In genomic region chr2:166521461-166521860, GRCm38 (mm10) we compare ENCODE assay signal across 17 mouse cellular contexts.
DNase-seq lines count a peak whose midpoint lies in the region; ATAC-seq lines count a peak whose summit lies in the region.
"Had no signal": no experiment of that assay in that cellular context is flagged by ENCODE, and none has a peak within 500 bp of the region (broad histone marks: within the 10 kb centered on the region; RNA-seq: fewer than 3 reads in every experiment).

No protein-coding gene starts in this region.

- H3K4me3 ChIP-seq in forebrain, embryonic 10.5 days = no peak overlapping the region
- no peak overlapping the region for H3K4me3 ChIP-seq in forebrain, embryonic 15.5 days
- no peak overlapping the region for H3K4me3 ChIP-seq in heart, embryonic 13.5 days
- H3K4me3 ChIP-seq in lung, embryonic 15.5 days = no peak overlapping the region
- no peak overlapping the region for H3K4me3 ChIP-seq in stomach, embryonic 16.5 days (replicated peaks; ENCODE audit: low read length)
- H3K4me3 ChIP-seq: embryonic facial prominence, embryonic 15.5 days; stomach, embryonic 15.5 days had no signal

- intact Hi-C loops in heart, postnatal 25 days (cut with DNase I) = no loop called here

- no peaks in the 10 kb centered on the region for H3K9me3 ChIP-seq in forebrain, embryonic 10.5 days
- no peaks in the 10 kb centered on the region for H3K9me3 ChIP-seq in forebrain, embryonic 15.5 days
- no peaks in the 10 kb centered on the region for H3K9me3 ChIP-seq in heart, embryonic 13.5 days
- H3K9me3 ChIP-seq in lung, embryonic 15.5 days = no peaks in the 10 kb centered on the region
- H3K9me3 ChIP-seq in stomach, embryonic 16.5 days (replicated peaks; ENCODE audit: control insufficient read depth, low read length) = no peaks in the 10 kb centered on the region
- H3K9me3 ChIP-seq: embryonic facial prominence, embryonic 15.5 days; stomach, embryonic 15.5 days had no signal

- H3K9ac ChIP-seq in forebrain, embryonic 15.5 days (replicated peaks) = no peak overlapping the region
- no peak overlapping the region for H3K9ac ChIP-seq in heart, embryonic 13.5 days
- no peak overlapping the region for H3K9ac ChIP-seq in lung, embryonic 15.5 days
- no peak overlapping the region for H3K9ac ChIP-seq in stomach, embryonic 16.5 days (ENCODE audit: low read length)
- H3K9ac ChIP-seq: embryonic facial prominence, embryonic 15.5 days; lung, embryonic 14.5 days; stomach, embryonic 15.5 days had no signal

- 91% methylated on average over 5 of the region's 5 CpGs for WGBS in forebrain, embryonic 10.5 days
- WGBS in forebrain, embryonic 15.5 days = 95% methylated on average over 5 of the region's 5 CpGs
- 86% methylated on average over 5 of the region's 5 CpGs for WGBS in heart, embryonic 13.5 days
- 91% methylated on average over 5 of the region's 5 CpGs for WGBS in lung, embryonic 15.5 days
- WGBS in stomach, embryonic 16.5 days = 88% methylated on average over 5 of the region's 5 CpGs

- H3K4me1 ChIP-seq in forebrain, embryonic 10.5 days = peaks cover 67% of the 10 kb centered on the region
- peaks cover 27% of the 10 kb centered on the region for H3K4me1 ChIP-seq in forebrain, embryonic 15.5 days
- H3K4me1 ChIP-seq in heart, embryonic 13.5 days = peaks cover 62% of the 10 kb centered on the region
- peaks cover 27% of the 10 kb centered on the region for H3K4me1 ChIP-seq in lung, embryonic 15.5 days
- H3K4me1 ChIP-seq in stomach, embryonic 16.5 days (ENCODE audit: control insufficient read depth, insufficient read depth, low read length) = peaks cover 36% of the 10 kb centered on the region

- no peak for ATAC-seq in forebrain, embryonic 15.5 days (replicated peaks)
- ATAC-seq in heart, embryonic 13.5 days (ENCODE audit: extremely low read depth, insufficient number of reproducible peaks, low FRiP score, low TSS enrichment) = no peak
- ATAC-seq in lung, embryonic 15.5 days (ENCODE audit: borderline replicate concordance, extremely low read depth, low FRiP score, low TSS enrichment) = no peak
- ATAC-seq in stomach, embryonic 16.5 days (ENCODE audit: insufficient read depth, low FRiP score) = no peak
- ATAC-seq: intestine, postnatal 0 days had no signal

- no peaks in the 10 kb centered on the region for H3K36me3 ChIP-seq in forebrain, embryonic 10.5 days (replicated peaks)
- H3K36me3 ChIP-seq in forebrain, embryonic 15.5 days = no peaks in the 10 kb centered on the region
- no peaks in the 10 kb centered on the region for H3K36me3 ChIP-seq in heart, embryonic 13.5 days
- H3K36me3 ChIP-seq in lung, embryonic 15.5 days = no peaks in the 10 kb centered on the region
- H3K36me3 ChIP-seq in stomach, embryonic 16.5 days (ENCODE audit: control insufficient read depth, insufficient read depth, low read length) = no peaks in the 10 kb centered on the region
- H3K36me3 ChIP-seq: embryonic facial prominence, embryonic 15.5 days; stomach, embryonic 15.5 days had no signal

- DNase-seq in forebrain, embryonic 10.5 days (ENCODE audit: extremely low spot score, low spot score) = no peak
- no peak for DNase-seq in heart, postnatal 25 days (ENCODE audit: low spot score)
- DNase-seq in lung, adult 18-20 months = no peak
- no peak for DNase-seq in urinary bladder, postnatal 10 days (ENCODE audit: low spot score)
- DNase-seq: layer of hippocampus, postnatal 36 days; right cerebral cortex, adult 18-20 months had no signal

- H3K27ac ChIP-seq in forebrain, embryonic 10.5 days = 0 out of 2 replicates have a peak overlapping the region, but pooled peaks have one; percentile 35
- H3K27ac ChIP-seq in forebrain, embryonic 15.5 days (replicated peaks) = no peak overlapping the region
- H3K27ac ChIP-seq in heart, embryonic 13.5 days (replicated peaks) = peak overlapping the region; percentile 92
- H3K27ac ChIP-seq in lung, embryonic 15.5 days = 0 out of 2 replicates have a peak overlapping the region, but pooled peaks have one; percentile 68
- H3K27ac ChIP-seq in stomach, embryonic 16.5 days (ENCODE audit: low read length) = peak overlapping the region; percentile 80
- H3K27ac ChIP-seq: embryonic facial prominence, embryonic 15.5 days; kidney, postnatal 0 days; macrophage had no signal

- peaks cover 34% of the 10 kb centered on the region for H3K27me3 ChIP-seq in forebrain, embryonic 10.5 days (ENCODE audit: poor library complexity, severe bottlenecking)
- H3K27me3 ChIP-seq in forebrain, embryonic 15.5 days = peaks cover 42% of the 10 kb centered on the region; the same call in 1 of the 2 replicates
- no peaks in the 10 kb centered on the region for H3K27me3 ChIP-seq in heart, embryonic 13.5 days (replicated peaks)
- H3K27me3 ChIP-seq in lung, embryonic 15.5 days = peaks cover 6% of the 10 kb centered on the region; the same call in 1 of the 2 replicates
- H3K27me3 ChIP-seq in stomach, embryonic 16.5 days (ENCODE audit: control insufficient read depth, insufficient read depth, low read length) = no peaks in the 10 kb centered on the region
- H3K27me3 ChIP-seq: embryonic facial prominence, embryonic 15.5 days; stomach, embryonic 15.5 days had no signal

- H3K4me2 ChIP-seq in forebrain, embryonic 15.5 days (replicated peaks) = no peak overlapping the region
- no peak overlapping the region for H3K4me2 ChIP-seq in heart, embryonic 13.5 days
- H3K4me2 ChIP-seq in lung, embryonic 15.5 days = no peak overlapping the region
- H3K4me2 ChIP-seq in stomach, embryonic 16.5 days (ENCODE audit: low read depth, low read length) = no peak overlapping the region
- H3K4me2 ChIP-seq: embryonic facial prominence, embryonic 15.5 days; liver, embryonic 11.5 days; stomach, embryonic 15.5 days had no signal
